Mouse (Mus musculus): Measurements from ENCODE around the gene Gm8068.
"Not testable (repeated sequence)": the region's sequence is repeated elsewhere in the genome, so short reads cannot be mapped to it uniquely, and the experiment has no call there.

The Gm8068 gene

GRCm38 (mm10) chr14:41701785-41702184 is at the start of gene Gm8068:
Gm8068 (minus strand) TSS chr14:41701885.
- DNase-seq = not testable (repeated sequence)

- not testable (repeated sequence) for DNase-seq
These were observed 48.8 kb upstream of the Gm8068 start, which contains the start of gene Gm7929 for GRCm38 (mm10) chr14:41750514-41750913. Gm7929 (minus strand) TSS chr14:41750614.

- DNase-seq = not testable (repeated sequence)
These were observed 21.8 kb upstream of the Gm8068 start for GRCm38 (mm10) chr14:41723437-41723836.

- DNase-seq = not testable (repeated sequence)
These were observed 15.5 kb upstream of the Gm8068 start for GRCm38 (mm10) chr14:41717180-41717579.

GRCm38 (mm10) chr14:41648176-41648575 is 53.5 kb downstream of the Gm8068 start:
- not testable (repeated sequence) for DNase-seq

Measured in liver (tissue).